Comparison of ENCODE assay signal across 25 mouse cellular contexts in the genomic region with DNA sequence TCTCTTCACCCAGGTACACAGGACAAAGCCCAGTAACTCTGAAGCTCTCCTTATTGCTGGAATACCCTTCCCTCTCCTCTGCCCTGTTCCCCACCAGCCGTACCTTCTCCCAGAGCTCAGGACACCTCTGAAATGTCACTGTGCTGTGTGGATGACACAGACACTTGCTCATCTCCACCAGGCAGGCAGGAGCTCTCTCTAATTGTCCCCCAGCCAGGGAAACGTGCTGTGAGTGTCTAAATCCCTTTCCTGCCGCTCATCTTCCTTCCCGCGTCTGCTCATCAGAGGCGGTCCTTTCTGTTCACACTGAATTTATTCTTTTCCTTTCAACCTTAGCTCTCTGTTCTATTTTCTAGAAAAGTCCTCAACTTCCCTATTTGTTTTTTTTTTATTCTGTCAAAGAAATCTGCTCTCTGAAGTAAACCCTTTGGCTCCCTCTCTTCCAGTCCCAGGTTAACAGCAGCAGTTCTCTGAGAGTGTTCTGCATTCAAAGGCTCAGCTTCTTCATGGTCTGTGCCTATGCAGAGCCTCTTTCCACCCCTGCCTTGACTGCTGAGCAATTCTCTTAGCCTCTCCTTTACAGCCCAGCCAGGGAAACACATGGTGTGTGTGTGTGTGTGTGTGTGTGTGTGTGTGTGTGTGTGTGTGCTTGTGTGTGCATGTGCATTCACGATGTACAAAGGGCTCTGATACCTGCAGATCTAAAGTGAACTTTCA.
DNase-seq lines count a peak whose midpoint lies in the region; ATAC-seq and TF ChIP-seq lines count a peak whose summit lies in the region.
"Had no signal": no experiment of that assay in that cellular context is flagged by ENCODE, and none has a peak within 500 bp of the region (broad histone marks: within the 10 kb centered on the region; RNA-seq: fewer than 3 reads in every experiment).

No protein-coding gene starts in this region.

- H3K36me3 ChIP-seq in forebrain, embryonic 14.5 days (ENCODE audit: control insufficient read depth, insufficient read depth, low read length), result no peaks in the 10 kb centered on the region
- H3K36me3 ChIP-seq in forebrain, embryonic 13.5 days (ENCODE audit: poor library complexity, severe bottlenecking), result no peaks in the 10 kb centered on the region
- no peaks in the 10 kb centered on the region for H3K36me3 ChIP-seq in midbrain, embryonic 15.5 days (replicated peaks)
- peaks cover 7% of the 10 kb centered on the region for H3K36me3 ChIP-seq in midbrain, postnatal 0 days (ENCODE audit: insufficient read depth, low read length)
- H3K36me3 ChIP-seq: G1E; heart, embryonic 10.5 days; heart, embryonic 15.5 days; liver, embryonic 15.5 days had no signal

- WGBS in cerebellum, adult 2 months, result 25% methylated on average over 7 of the region's 7 CpGs
- 59% methylated on average over 7 of the region's 7 CpGs for WGBS in forebrain, embryonic 14.5 days
- WGBS in forebrain, embryonic 13.5 days, result 67% methylated on average over 7 of the region's 7 CpGs
- WGBS in midbrain, embryonic 15.5 days, result 42% methylated on average over 7 of the region's 7 CpGs
- 38% methylated on average over 7 of the region's 7 CpGs for WGBS in midbrain, postnatal 0 days

- H3K27ac ChIP-seq in cerebellum, adult 2 months (ENCODE audit: insufficient read depth, low read length), result no peak overlapping the region
- H3K27ac ChIP-seq in forebrain, embryonic 14.5 days (ENCODE audit: low read depth, low read length), result no peak overlapping the region
- no peak overlapping the region for H3K27ac ChIP-seq in forebrain, embryonic 13.5 days
- peak overlapping the region; percentile 38 for H3K27ac ChIP-seq in midbrain, embryonic 15.5 days
- H3K27ac ChIP-seq in midbrain, postnatal 0 days (ENCODE audit: low read depth, low read length), result no peak overlapping the region
- H3K27ac ChIP-seq: heart, embryonic 10.5 days; heart, embryonic 15.5 days; kidney, postnatal 0 days; liver, embryonic 15.5 days; stomach, postnatal 0 days had no signal

- no peak overlapping the region for H3K4me2 ChIP-seq in forebrain, embryonic 14.5 days (ENCODE audit: low read length)
- no peak overlapping the region for H3K4me2 ChIP-seq in forebrain, embryonic 13.5 days
- no peak overlapping the region for H3K4me2 ChIP-seq in midbrain, embryonic 15.5 days
- no peak overlapping the region for H3K4me2 ChIP-seq in midbrain, postnatal 0 days (ENCODE audit: low read depth, low read length, poor library complexity, severe bottlenecking)
- H3K4me2 ChIP-seq: heart, embryonic 15.5 days; liver, embryonic 15.5 days; lung, embryonic 14.5 days had no signal

- H3K9me3 ChIP-seq in forebrain, embryonic 14.5 days (replicated peaks; ENCODE audit: control insufficient read depth, low read length), result no peaks in the 10 kb centered on the region
- H3K9me3 ChIP-seq in forebrain, embryonic 13.5 days (replicated peaks), result no peaks in the 10 kb centered on the region
- H3K9me3 ChIP-seq in midbrain, embryonic 15.5 days, result no peaks in the 10 kb centered on the region
- no peaks in the 10 kb centered on the region for H3K9me3 ChIP-seq in midbrain, postnatal 0 days (ENCODE audit: low read length)
- H3K9me3 ChIP-seq: heart, embryonic 10.5 days; heart, embryonic 15.5 days; liver, embryonic 15.5 days had no signal

- H3K9ac ChIP-seq in forebrain, embryonic 14.5 days (ENCODE audit: low read length), result no peak overlapping the region
- no peak overlapping the region for H3K9ac ChIP-seq in forebrain, embryonic 13.5 days
- no peak overlapping the region for H3K9ac ChIP-seq in midbrain, embryonic 15.5 days
- no peak overlapping the region for H3K9ac ChIP-seq in midbrain, postnatal 0 days (replicated peaks; ENCODE audit: low read length, poor library complexity, severe bottlenecking)
- H3K9ac ChIP-seq: heart, embryonic 15.5 days; liver, embryonic 15.5 days; lung, embryonic 14.5 days had no signal

- TF ChIP-seq CTCF in cerebellum, adult 2 months (IDR thresholded peaks at IDR 0.05; ENCODE audit: borderline replicate concordance, insufficient read depth, low read depth, low read length), result no peak
- no peak for TF ChIP-seq CTCF in midbrain, postnatal 0 days (IDR thresholded peaks at IDR 0.05)

- H3K4me3 ChIP-seq in cerebellum, adult 2 months (replicated peaks; ENCODE audit: insufficient read depth, low read depth, low read length), result no peak overlapping the region
- no peak overlapping the region for H3K4me3 ChIP-seq in forebrain, embryonic 14.5 days (ENCODE audit: low read depth, low read length)
- no peak overlapping the region for H3K4me3 ChIP-seq in forebrain, embryonic 13.5 days
- H3K4me3 ChIP-seq in midbrain, embryonic 15.5 days, result no peak overlapping the region
- no peak overlapping the region for H3K4me3 ChIP-seq in midbrain, postnatal 0 days (ENCODE audit: low read depth, low read length)
- H3K4me3 ChIP-seq: erythroblast, embryonic 14.5 days; heart, embryonic 10.5 days; heart, embryonic 15.5 days; liver, embryonic 15.5 days had no signal

- DNase-seq in cerebellum, adult 2 months, result peak; percentile 38 to 55
- DNase-seq in cerebellum, adult 9-11 months, result no peak
- peak; percentile 8 for DNase-seq in forebrain, embryonic 14.5 days (ENCODE audit: low spot score)
- no peak for DNase-seq in midbrain, postnatal 0 days (ENCODE audit: low spot score)
- DNase-seq in left cerebral cortex, adult 8-10 months (ENCODE audit: low spot score in 2 of 2), result no peak
- DNase-seq: adrenal gland, postnatal 10 days; gastrocnemius, postnatal 10 days; kidney, adult 8-10 months; kidney, postnatal 4 days; liver; lung, embryonic 14.5 days; lung, postnatal 14 days; right cerebral cortex, adult 18-20 months; thymus, adult 18-20 months; thymus, postnatal 25 days had no signal

- H3K4me1 ChIP-seq in cerebellum, adult 2 months (ENCODE audit: control insufficient read depth, insufficient read depth, low read length), result peaks cover 8% of the 10 kb centered on the region
- H3K4me1 ChIP-seq in forebrain, embryonic 14.5 days (ENCODE audit: control insufficient read depth, insufficient read depth, low read length), result no peaks in the 10 kb centered on the region
- H3K4me1 ChIP-seq in forebrain, embryonic 13.5 days, result no peaks in the 10 kb centered on the region
- peaks cover 5% of the 10 kb centered on the region for H3K4me1 ChIP-seq in midbrain, embryonic 15.5 days
- H3K4me1 ChIP-seq in midbrain, postnatal 0 days (ENCODE audit: insufficient read depth, low read length), result no peaks in the 10 kb centered on the region
- H3K4me1 ChIP-seq: liver, embryonic 15.5 days had no signal

- no peak for ATAC-seq in forebrain, embryonic 14.5 days
- no peak for ATAC-seq in forebrain, embryonic 13.5 days
- peak; percentile 66; the same call in 1 of the 2 replicates for ATAC-seq in midbrain, embryonic 15.5 days (replicated peaks)
- no peak for ATAC-seq in midbrain, postnatal 0 days (ENCODE audit: low FRiP score)
- ATAC-seq: intestine, embryonic 16.5 days had no signal

- no peak for TF ChIP-seq POLR2A in cerebellum, adult 2 months (IDR thresholded peaks at IDR 0.05; ENCODE audit: borderline replicate concordance, insufficient read depth, low read length)

- no peaks in the 10 kb centered on the region for H3K27me3 ChIP-seq in cerebellum, adult 2 months (ENCODE audit: control insufficient read depth, insufficient read depth, low read length)
- no peaks in the 10 kb centered on the region for H3K27me3 ChIP-seq in forebrain, embryonic 14.5 days (replicated peaks; ENCODE audit: control insufficient read depth, insufficient read depth, low read length)
- no peaks in the 10 kb centered on the region for H3K27me3 ChIP-seq in forebrain, embryonic 13.5 days
- no peaks in the 10 kb centered on the region for H3K27me3 ChIP-seq in midbrain, embryonic 15.5 days (replicated peaks)
- no peaks in the 10 kb centered on the region for H3K27me3 ChIP-seq in midbrain, postnatal 0 days (ENCODE audit: insufficient read depth, low read length)
- H3K27me3 ChIP-seq: liver, embryonic 15.5 days had no signal

Comparison
In these comparisons a context has a peak if more than half of its experiments do, and no peak if none do; other contexts are left out.
1. DNase-seq: peak in cerebellum, adult 2 months (2 of 2) and forebrain, embryonic 14.5 days (single experiment); none in cerebellum, adult 9-11 months (single experiment), midbrain, postnatal 0 days (single experiment) and left cerebral cortex, adult 8-10 months (0 of 2).